Mouse (Mus musculus) lung, postnatal 25 days (tissue): ENCODE data around the gene Stk33.

Experiments
- DNase-seq: peaks from one replicate; pipeline ENCODE4 v3.0.0; 2022; ENCODE audit warnings: low spot score

Stk33 gene

GRCm38 (mm10) chr7:109347241-109347640, 91.6 kb downstream of the Stk33 start:
- DNase-seq = no peak

- no peak for DNase-seq
Measured at GRCm38 (mm10) chr7:109331722-109332121, 107.2 kb downstream of the Stk33 start.

GRCm38 (mm10) chr7:109328772-109329171, 110.1 kb downstream of the Stk33 start:
- no peak for DNase-seq

- DNase-seq = no peak
Measured at GRCm38 (mm10) chr7:109326813-109327212, 112.1 kb downstream of the Stk33 start.

- no peak for DNase-seq
Measured at GRCm38 (mm10) chr7:109325731-109326130, 113.2 kb downstream of the Stk33 start.

GRCm38 (mm10) chr7:109325169-109325568, 113.7 kb downstream of the Stk33 start:
- no peak for DNase-seq

- DNase-seq = no peak
Measured at GRCm38 (mm10) chr7:109309506-109309905, 129.4 kb downstream of the Stk33 start.

GRCm38 (mm10) chr7:109295807-109296206, 143.1 kb downstream of the Stk33 start:
- no peak for DNase-seq

GRCm38 (mm10) chr7:109295351-109295750, 143.5 kb downstream of the Stk33 start:
- DNase-seq = no peak

GRCm38 (mm10) chr7:109290501-109290900, 148.4 kb downstream of the Stk33 start:
- DNase-seq = no peak

- no peak for DNase-seq
Measured at GRCm38 (mm10) chr7:109289106-109289505, 149.8 kb downstream of the Stk33 start.

- no peak for DNase-seq
Measured at GRCm38 (mm10) chr7:109282106-109282505, 156.8 kb downstream of the Stk33 start.

GRCm38 (mm10) chr7:109276622-109277021, 162.3 kb downstream of the Stk33 start:
- DNase-seq = no peak

- DNase-seq = no peak
Measured at GRCm38 (mm10) chr7:109275901-109276300, 163.0 kb downstream of the Stk33 start.

GRCm38 (mm10) chr7:109275151-109275550, 163.7 kb downstream of the Stk33 start:
- DNase-seq = no peak

- no peak for DNase-seq
Measured at GRCm38 (mm10) chr7:109274289-109274688, 164.6 kb downstream of the Stk33 start.

GRCm38 (mm10) chr7:109269046-109269445, 169.8 kb downstream of the Stk33 start:
- no peak for DNase-seq

GRCm38 (mm10) chr7:109267370-109267769, 171.5 kb downstream of the Stk33 start:
- no peak for DNase-seq

GRCm38 (mm10) chr7:109266181-109266580, 172.7 kb downstream of the Stk33 start:
- DNase-seq = no peak

- no peak for DNase-seq
Measured at GRCm38 (mm10) chr7:109265606-109266005, 173.3 kb downstream of the Stk33 start.

GRCm38 (mm10) chr7:109255506-109256352, 183.2 kb downstream of the Stk33 start:
- peak; percentile 29 for DNase-seq

GRCm38 (mm10) chr7:109251418-109251817, 187.5 kb downstream of the Stk33 start:
- DNase-seq = no peak

GRCm38 (mm10) chr7:109244776-109245175, 194.1 kb downstream of the Stk33 start:
- DNase-seq = no peak

GRCm38 (mm10) chr7:109241313-109241712, 197.6 kb downstream of the Stk33 start:
- DNase-seq = no peak
